Mouse (Mus musculus): ENCODE measurements around the gene Hcst.

DNA sequence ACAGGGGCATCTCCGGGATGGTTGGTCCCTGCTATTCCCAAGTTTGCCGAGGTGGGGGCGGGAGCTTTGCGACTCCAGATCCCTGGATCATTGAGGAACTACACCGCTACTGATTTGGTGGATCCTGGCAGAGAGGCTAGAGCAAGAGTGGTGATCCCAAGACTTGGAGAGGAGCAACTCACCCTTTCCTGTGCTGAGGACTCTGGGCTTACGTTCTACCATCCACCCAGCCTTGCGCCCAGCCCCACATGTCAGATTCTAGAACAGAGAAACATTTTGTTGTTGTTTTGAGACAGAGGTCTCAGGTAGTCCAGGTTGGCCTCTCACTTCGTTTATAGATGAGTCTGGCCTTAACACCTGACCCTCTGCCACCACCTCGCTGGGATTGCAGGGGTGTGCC, 2.9 kb upstream of the Hcst start:
- no peak for TF ChIP-seq CTCF (IDR thresholded peaks at IDR 0.05; ENCODE audit: low read depth)
- TF ChIP-seq EP300 (IDR thresholded peaks at IDR 0.05; ENCODE audit: low read depth) = no peak

All from liver, postnatal 0 days (tissue).